Mouse (Mus musculus) retina, embryonic 14.5 days (tissue): ENCODE results near the gene Gna12.

ENCODE experiments used
- DNase-seq: peaks from one replicate; pipeline ENCODE4 v3.0.0-alpha.2; 2015; ENCODE audit warnings: low spot score

Gene Gna12

DNA sequence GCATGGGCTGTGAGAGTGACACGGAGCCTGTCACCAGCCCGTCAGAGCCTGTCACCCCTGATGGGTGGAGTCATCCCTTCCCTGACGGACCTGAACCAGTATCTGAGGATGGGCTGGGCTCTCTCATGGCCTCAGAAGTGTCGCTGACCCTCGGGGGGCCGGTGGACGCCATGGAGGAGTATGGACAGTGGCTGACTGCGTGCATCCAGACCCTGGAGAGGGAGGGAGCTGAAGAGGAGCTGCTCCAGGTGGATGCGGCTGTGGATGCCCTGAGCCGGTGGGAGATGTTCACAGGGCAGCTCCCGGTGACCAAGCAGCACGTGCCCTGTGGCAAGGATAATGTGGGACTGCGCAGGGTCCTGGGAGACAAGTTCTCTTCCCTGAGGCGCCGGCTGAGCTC, 78.2 kb downstream of the Gna12 start:
- no peak for DNase-seq

DNA sequence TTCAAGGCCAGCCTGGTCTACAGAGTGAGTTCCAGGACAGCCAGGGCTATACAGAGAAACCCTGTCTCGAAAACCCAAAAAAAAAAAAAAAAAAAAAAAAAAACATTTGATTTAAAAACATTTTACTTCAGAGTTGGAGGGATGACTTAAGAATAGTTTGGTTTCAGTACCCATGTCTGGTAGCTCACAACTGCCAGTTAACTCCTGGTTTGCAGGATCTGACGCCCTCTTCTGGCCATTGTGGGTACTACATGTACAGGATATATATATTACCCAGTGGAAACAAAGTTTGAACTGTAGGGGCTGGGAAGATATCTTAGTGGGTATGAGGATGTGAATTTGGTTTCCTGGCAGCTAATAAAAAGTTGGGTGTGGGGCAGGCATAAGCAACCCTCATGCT, 79.3 kb downstream of the Gna12 start:
- DNase-seq = peak; percentile 52

DNA sequence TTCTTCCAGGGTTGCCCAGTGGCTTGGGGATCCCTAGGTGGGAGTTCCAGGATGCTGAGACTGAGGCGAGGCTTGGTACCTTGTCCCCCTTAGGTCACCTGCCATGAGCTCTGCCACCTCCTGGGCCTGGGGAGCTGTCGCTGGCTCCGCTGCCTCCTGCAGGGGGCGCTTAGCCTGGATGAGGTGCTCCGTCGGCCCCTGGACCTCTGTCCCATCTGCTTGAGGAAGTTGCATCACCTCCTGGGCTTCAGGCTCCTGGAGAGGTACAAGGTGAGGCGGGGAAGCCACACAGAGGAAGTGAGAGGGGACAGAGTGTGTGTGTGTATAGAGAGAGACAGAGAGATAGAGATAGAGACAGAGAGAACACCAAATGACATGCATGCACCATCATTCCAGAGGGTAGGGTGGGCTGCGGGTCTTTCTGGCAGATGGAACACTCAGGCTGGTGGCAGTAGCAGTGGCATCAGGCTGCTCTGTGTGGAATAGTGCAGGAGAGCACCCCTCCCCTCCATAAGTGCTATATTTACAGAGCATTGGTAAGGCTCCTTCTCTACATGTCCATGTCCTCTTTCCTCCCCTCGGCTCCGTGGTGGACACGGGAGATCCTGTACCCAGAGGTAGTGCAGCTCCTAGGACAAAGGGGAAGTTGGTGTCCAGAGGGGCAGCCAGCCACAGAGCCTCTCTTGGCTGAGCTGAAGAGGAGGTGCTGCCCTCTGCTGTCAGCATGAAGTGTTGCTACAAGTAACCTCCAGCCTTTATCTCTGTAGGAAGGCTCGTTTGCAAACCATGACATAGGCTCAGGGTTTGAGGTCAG, 81.0 kb downstream of the Gna12 start:
- peak; percentile 87 for DNase-seq

DNA sequence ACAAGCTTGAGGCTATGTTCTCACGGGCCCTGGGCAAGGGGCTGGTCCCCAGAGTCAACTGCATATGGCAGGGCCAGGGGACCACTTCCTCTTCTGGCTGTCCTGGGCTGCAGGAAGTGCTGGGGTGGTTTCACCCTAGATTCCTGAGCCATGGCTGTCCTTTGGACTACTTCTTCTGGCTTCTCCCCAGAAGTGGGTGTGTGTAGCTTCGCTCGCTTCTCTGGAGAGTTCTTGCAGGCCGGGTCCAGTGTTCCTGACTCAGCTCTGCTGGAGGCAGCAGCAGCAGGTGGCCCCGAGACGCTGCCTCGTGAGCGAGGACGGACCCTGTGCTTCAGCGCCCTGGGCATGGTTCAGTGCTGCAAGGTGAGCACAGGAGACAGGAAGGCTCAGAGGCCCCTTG, 81.8 kb downstream of the Gna12 start:
- DNase-seq = no peak

DNA sequence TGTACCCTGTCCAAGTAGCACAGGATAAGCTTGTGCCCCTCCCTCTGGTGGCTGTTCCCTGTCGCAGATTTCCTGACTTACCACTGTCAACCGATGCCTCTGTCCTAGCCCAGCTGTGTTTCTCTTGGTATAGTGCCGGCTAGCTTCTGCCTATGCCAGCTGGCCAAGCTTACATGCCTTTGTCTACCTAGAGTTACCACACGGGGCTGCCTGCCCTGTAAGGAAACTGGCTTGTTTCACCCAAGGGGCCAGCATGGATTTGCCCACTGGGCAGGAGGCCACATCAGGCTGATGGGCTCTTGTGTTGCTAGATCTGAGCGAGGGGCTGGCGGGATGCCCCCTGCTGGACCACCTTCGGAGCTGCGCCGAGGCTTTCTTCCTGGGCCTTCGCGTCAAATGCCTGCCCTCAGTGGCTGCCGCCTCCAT, 86.5 kb downstream of the Gna12 start:
- DNase-seq = peak; percentile 40

DNA sequence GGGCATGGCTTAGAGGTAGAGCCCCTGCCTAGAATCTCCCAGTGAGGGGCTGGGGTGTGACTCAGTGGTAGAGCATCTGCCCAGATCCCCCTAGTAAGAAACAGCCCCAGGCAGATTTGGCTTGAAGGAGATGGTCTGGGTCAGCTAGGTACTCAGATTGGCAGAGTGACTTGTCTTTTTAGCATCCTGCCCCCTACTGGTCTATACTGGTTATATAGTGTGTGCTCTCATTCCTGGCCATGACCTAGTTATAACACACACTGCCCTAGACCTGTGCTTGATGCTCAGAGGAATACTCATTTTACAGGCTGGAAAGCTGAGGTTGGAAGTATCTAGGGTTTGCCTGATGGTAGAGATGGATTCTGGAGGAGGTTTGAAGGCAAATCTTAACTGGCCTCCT, 88.4 kb downstream of the Gna12 start:
- DNase-seq = peak; percentile 38

DNA sequence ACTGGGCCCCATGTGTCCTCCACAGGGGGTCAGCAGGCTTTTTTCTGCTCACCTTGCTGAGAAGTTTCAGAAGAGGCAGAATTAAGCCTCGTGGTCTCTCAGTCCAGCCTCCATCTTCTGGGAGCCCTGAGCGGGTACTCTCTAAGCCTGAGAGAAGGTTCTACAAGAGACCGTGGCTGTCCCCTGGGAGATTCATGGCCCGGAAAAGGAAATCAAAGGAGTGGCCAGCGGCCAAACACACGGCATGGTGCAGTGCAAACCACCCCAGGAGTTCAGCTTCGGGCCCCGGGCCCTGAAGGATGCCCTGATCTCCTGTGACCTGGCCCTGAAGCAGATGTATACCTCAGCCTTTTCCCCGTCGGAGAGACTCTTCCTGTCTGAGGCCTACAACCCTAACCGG, 89.2 kb downstream of the Gna12 start:
- DNase-seq = no peak

DNA sequence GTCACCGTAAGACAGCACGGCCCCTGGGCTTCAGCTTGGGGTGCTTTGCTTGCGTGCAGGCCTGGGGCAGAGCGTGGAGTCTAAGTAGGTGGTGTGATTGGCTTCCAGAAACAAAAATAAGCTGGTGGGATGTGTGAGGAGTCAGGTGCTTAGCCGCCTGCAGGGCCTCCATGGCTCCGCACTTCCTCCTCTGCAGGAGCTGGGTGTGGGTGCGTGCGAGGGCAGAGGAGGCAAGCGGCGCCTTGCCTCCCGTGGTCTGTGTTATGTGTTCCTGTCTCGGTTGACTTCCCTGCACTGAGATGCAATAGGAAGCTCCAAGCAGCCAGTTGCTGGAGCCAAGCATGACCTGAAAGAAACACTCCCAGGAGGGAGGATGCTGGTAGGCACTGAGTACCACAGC, 90.4 kb downstream of the Gna12 start:
- DNase-seq = no peak

DNA sequence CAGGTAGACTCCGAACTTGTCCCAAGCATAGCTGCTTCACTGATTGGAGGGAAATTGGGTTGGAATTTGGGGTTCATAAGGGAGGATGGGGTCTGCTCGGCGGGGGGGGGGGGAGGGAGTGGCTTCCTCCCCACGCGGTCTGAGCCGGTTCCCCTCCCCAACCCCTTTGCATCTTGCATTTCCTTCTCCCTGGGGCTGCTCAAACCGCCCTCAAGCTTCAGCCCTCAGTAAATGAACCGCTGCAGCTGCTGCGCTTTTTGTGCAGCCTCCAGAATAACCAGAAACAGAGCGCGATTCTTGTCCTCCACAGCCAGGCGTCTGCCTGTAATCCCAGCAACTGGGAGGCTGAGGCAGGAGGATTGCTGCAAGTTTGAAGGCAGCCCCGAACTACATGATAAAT, 94.1 kb downstream of the Gna12 start:
- DNase-seq = no peak

DNA sequence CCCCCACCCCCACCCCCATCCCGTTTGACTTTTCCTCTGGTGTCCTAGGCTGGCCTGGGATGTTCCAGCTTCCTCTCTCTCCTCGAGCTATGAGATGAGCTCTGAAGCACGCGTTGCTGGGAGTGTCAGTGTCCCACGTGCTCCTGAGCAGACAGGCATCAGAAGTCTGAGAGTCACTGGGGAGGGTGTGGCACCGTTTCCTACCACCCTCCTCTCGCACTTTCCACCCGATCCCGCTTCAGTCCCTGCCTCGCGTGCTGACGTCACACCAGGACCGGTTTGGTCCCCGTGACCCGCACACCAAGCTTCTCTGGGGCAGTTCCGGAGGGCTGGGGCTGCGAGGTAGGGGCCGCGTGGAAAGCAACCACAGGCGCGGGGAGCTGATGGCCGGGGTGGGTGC, 94.9 kb downstream of the Gna12 start:
- DNase-seq = peak; percentile 49

DNA sequence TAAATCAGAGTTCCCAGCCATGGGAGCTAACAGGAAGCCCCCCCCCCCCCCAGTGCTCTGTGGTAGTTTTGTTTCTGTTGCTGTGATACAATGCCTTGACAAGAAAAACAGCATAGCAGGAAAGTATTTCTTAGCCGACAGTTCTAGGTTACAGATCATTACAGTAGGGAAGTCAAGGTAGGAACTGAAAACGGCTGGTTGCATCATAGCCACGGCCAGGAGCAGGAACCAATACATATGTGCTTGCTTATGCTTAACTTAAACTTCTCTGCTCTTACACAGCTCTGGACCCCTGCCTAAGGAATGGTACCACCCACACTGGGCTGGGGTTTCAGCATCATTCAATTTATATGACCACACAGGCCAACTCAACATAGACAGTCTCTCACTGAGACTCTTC, 96.9 kb downstream of the Gna12 start:
- no peak for DNase-seq

DNA sequence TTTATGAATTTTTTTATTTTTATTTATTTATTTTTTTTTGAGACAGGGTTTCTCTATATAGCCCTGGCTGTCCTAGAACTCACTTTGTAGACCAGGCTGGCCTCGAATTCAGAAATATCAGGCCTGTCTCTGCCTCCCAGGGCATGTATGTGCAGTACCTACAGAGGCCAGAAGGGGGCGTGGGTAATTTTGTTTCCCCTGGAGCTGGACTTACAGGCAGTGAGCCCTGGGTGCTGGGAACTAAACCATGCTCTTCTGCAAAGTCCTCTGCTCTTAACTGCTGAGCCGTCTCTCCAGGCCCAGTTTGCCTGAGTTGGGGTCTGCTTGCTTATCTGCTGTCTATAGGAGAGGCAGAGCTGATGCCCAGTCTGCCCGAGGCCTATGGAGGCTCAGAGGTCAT, 98.0 kb downstream of the Gna12 start:
- DNase-seq = no peak

DNA sequence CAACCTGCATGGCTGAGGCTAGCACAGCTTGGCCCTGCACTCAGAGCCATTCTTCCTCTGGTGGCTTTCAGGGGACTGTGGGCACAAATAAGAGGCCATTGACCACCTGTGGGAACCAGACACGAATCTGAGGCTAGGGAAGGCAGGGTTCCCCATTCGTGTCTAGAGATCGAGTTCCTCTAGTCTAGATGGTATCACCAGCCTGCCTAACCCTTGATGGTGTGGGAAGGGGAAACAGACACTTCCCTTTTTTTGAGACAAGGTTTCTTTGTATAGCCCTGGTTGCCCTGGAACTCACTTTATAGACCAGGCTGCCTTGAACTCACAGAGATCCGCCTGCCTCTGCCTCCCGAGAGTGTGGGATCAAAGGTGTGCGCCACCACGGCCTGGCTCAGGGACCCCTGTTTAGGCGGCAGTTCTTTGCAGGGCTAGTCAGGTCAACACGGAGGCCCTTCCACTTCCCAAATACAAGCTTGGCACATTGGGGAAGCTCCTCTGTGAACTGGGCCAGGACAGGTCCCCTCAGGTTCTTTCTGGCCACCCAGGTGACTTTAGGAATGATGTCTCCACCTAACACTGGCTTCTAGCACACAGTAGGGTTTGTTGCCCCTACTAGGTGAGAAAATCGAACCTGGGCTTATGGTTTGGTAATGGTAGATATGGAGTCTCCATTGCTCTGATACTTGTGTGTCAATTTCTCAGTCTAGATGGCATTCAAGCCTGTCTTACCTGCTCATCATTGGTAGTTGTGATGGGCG, 99.0 kb downstream of the Gna12 start:
- DNase-seq = no peak

DNA sequence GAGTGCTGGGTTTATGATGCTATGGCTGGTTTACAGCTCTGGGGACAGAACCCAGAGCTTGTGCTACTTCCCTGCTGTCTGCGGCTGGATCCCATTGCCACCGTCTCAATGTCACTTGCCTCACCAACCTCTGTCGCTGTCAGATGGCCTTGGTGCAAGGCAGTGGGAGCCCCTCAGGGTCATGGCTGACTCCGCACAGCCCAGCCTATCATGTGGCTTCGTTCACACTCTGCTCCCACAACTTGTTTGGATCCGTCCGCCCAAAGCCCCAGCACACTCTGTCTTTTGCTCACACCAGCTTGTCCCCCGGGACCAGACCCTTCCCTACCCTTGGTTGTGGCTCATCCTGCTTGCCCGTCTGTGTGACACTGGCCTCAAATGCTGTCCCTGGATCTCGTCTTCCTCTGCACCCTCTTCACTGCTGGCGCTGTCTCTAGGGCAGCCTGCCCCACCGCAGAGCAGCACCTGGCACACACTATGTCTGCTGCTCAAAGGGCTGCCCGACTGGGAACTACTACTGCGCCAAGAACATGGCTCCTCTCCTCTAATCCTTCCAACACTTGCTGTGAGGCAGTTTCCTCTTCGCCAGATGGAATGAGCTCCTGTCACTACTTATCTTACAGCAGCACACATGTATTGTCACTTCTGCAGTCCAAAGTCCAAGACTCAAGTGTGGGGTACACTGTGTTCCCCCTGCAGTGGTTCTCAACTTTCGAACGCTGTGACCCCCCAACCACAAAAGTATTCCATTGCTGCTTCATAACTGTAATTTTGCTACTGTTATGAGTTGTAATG, 103.1 kb downstream of the Gna12 start:
- no peak for DNase-seq

DNA sequence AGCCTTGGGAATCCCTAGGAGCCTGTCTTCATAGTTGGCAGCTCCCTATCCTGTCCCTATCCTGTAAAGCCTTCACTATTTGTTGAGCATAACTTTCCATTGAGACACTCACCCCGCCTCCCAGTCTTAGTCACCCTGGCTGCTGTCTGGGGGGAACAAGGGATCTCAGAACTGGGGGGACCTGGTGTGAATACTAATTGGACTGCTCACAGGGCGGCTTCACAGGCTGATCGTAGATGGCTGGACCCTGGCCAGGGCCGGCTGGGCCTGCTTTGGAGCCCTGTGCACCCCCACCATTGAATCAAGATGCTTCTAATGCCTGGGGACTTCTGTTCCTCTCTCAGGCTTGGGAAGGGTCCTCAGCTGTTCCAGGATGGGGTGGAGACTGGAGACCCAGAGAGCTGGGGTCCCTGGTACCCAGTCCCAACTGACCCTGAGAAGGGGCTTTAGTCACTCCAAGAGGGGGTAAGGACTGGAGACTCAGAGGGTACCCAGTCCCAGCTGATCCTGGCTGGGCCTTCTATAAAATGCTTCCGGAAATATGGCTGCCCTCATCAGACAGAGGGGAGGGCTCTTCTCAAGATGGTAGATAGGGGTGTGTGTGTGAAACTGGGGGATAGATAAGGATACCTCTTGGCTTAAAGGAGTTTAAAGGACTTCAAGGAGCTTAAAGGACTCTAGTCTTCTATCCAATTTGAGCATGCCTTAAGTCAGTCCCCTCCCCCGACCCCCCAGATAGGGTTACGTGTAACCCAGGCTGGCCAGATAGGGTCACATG, 104.0 kb downstream of the Gna12 start:
- no peak for DNase-seq

DNA sequence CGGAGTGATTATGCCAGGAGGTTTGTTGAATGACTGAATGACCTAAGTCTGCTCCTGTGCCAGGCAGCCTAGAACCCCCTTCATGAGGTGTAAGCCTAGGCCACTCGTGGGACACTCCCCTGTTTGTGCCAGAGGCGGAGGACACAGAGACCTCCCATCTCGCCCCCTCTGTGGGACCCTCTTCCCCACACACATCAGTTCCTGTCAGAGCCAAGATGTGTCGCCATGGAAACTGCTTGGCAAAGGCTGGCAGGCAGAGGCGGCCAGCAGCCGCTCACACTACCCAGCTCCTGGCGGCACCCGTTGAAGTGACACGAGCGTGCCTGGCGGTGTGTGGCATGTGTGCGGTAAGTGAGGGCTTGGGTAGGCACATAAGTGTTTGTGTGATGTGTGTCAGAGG, 106.4 kb downstream of the Gna12 start, which contains the start of gene Amz1:
TSS of gene Amz1 (plus strand) at position 306 of the 400 bp plus-strand sequence.
- no peak for DNase-seq

DNA sequence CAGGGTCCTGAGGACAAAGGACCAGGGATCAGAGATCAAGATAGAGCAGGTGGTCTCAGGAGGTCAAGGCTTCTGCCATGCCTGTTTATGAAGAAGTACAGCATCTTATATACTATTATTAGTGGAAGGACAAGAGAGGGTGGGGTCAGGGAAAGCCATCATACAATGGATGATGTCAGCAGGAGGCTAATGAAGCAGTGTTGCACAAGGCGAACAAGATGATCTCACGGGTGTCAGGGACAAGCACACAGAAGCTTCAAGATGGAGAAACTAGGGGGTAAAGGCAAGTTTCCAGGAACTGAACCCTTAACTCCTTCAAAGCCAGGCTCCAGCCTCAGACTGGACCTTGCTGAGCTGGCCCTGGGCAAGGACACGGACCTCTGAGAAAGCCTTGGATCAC, 108.1 kb downstream of the Gna12 start:
- no peak for DNase-seq

DNA sequence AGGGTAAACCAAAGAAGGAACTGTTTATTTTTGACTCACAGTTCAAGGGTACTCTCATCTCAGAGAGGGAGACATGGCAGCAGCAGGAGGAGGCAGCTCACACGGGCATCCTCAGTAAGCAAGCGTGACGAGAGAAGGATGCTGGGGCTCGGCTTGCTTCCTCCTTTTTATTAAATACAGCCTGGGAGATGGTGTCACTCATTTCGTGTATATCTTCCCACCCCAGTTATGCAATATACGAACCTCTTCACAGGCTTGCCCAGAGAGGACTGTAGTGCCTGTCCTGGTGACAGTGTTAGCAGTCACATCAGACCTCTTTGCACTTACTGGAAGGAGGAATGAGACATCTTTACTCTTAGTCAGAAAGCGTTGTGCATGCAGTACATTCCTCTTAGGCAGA, 109.5 kb downstream of the Gna12 start:
- DNase-seq = no peak

DNA sequence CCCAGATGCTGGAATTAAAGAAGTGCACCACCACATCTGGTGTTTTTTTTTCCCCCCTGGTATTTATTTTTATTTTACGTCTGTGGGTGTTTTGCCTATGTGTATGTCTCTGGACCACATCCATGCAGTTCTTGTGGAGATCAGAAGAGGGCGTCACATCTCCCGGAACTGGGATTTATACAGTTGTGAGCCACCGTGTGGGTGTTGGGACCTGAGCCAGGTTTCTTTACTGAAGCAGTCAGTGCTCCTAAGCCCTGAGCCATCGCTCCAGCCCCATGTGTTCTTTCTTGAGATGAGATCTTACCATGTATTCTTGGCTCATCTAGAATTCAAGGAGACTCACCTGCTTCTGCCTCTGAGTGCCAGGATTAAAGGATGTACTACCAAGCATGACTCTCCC, 119.2 kb downstream of the Gna12 start:
- DNase-seq = no peak

DNA sequence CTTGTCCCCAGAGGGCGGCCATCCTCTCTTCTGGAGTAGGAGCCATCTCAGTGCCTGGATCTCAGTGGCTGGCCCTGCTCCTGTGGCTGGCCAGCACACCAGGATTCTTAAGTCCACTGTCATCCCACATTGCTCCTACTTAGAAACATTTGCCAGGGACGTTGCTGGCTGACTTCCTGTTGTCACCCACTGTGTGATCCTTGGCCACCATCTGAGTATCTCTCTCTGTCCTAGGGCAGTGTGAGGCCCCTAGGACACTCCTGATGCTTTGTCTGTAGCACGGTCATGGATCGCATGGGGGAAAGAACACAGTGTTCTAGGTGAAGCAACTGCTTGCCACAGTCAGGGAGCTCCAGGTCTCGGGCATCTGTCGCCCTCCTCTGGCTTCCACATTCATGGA, 119.9 kb downstream of the Gna12 start:
- DNase-seq = no peak
